Mouse (Mus musculus): Measurements from ENCODE around the gene Bzw1. TPM values are rescaled to one million over a fixed set of nuclear protein-coding genes. Genes with fewer than 3 reads are reported as not detected.

Gene Bzw1
- 46.8 and 85.4 TPM in 2 replicates for polyA plus RNA-seq (2011; ENCODE audit: insufficient read depth, insufficient read length, low replicate concordance, missing spikeins)

DNA sequence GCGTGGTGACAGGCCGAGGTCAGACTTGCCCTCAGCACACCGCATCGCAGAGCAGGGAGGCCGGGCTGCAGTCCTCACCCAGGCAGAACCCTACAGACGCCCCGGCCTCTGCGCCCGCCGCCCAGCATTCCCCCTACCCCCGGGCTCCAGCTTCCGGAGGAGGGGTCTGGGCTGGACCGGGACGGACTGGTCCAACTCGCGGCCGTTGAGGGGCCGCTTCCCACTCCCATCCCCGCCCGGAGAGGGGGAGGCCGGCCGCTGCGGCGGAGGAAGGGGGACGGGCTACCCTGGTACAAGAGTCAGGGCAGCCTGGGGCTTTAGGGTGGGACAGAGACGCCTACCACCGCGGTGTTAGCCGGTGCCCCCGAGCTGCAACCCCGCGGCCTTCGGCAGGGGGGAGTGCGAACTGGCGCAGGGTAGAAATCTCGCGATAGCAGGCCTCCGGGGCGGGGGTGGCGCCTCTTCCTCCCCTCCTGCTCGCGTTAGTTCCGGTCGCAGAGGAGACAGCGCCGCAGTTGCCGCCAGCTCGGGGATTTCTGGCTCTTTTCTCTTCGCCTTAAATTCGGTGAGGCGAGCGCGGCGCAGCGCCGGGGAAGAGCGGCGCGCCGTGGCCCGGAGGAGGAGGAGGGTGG, at the start of gene Bzw1:
TSS of gene Bzw1 (plus strand) at position 247 of the 632 bp plus-strand sequence.
- H3K27ac ChIP-seq (ENCODE audit: control insufficient read depth, insufficient read depth, low read depth, low read length, poor library complexity), result peak within 1 kb of the TSS; percentile 99
- peak within 1 kb of the TSS; percentile 98 for H3K4me3 ChIP-seq (replicated peaks; ENCODE audit: control insufficient read depth, low read depth, low read length)
- TF ChIP-seq POLR2A (IDR thresholded peaks at IDR 0.05; ENCODE audit: borderline replicate concordance, control insufficient read depth, low read depth, low read length), result peak; percentile 89
- TF ChIP-seq CTCF (IDR thresholded peaks at IDR 0.05; ENCODE audit: control insufficient read depth, insufficient read depth, low read length), result no peak
- under 1% methylated on average over 61 of the region's 61 CpGs for WGBS
- H3K4me1 ChIP-seq (ENCODE audit: control insufficient read depth, insufficient read depth, low read length), result no peaks in the 10 kb centered on the region

DNA sequence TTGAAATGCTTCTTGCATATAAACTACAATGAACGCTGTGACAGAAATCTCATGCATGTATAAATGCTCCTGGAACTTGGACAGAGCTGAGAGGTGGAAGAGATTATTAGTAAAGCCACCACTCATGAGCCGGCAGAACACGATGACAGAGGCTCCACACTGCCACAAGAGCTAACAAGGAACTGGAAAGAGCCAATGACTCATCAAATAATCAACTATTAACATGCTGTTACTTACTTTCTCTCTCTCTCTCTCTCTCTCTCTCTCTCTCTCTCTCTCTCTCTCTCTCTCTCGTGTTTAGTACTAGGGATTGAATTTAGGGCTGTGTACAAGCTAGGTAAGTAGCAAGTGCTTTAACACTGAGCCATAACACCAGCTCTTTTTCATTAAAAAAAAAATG, 48.8 kb upstream of the Bzw1 start:
- WGBS, result 23% methylated on average over 4 of the region's 4 CpGs
- Histone ChIP-seq H3K4me3 (replicated peaks; ENCODE audit: control insufficient read depth, low read depth, low read length) (no peak overlapping the region), H3K4me1 (ENCODE audit: control insufficient read depth, insufficient read depth, low read length) (no peaks in the 10 kb centered on the region; the same call in 1 of the 2 replicates), H3K27ac (ENCODE audit: control insufficient read depth, insufficient read depth, low read depth, low read length, poor library complexity) (no peak overlapping the region)
- TF ChIP-seq POLR2A (IDR thresholded peaks at IDR 0.05; ENCODE audit: borderline replicate concordance, control insufficient read depth, low read depth, low read length) (no peak), CTCF (IDR thresholded peaks at IDR 0.05; ENCODE audit: control insufficient read depth, insufficient read depth, low read length) (no peak)

- TF ChIP-seq CTCF (IDR thresholded peaks at IDR 0.05; ENCODE audit: control insufficient read depth, insufficient read depth, low read length) (no peak), POLR2A (IDR thresholded peaks at IDR 0.05; ENCODE audit: borderline replicate concordance, control insufficient read depth, low read depth, low read length) (no peak)
- WGBS, result 89% methylated on average over 5 of the region's 5 CpGs
- Histone ChIP-seq H3K4me3 (replicated peaks; ENCODE audit: control insufficient read depth, low read depth, low read length) (no peak overlapping the region), H3K4me1 (ENCODE audit: control insufficient read depth, insufficient read depth, low read length) (no peaks in the 10 kb centered on the region; the same call in 1 of the 2 replicates), H3K27ac (ENCODE audit: control insufficient read depth, insufficient read depth, low read depth, low read length, poor library complexity) (no peak overlapping the region)
Measured at GRCm38 (mm10) chr1:58344570-58344969, 48.1 kb upstream of the Bzw1 start.

GRCm38 (mm10) chr1:58346159-58346558, 46.5 kb upstream of the Bzw1 start:
- H3K27ac ChIP-seq (ENCODE audit: control insufficient read depth, insufficient read depth, low read depth, low read length, poor library complexity), result no peak overlapping the region
- WGBS, result 92% methylated on average over 14 of the region's 14 CpGs
- no peaks in the 10 kb centered on the region; the same call in 1 of the 2 replicates for H3K4me1 ChIP-seq (ENCODE audit: control insufficient read depth, insufficient read depth, low read length)
- TF ChIP-seq CTCF (IDR thresholded peaks at IDR 0.05; ENCODE audit: control insufficient read depth, insufficient read depth, low read length) (no peak), POLR2A (IDR thresholded peaks at IDR 0.05; ENCODE audit: borderline replicate concordance, control insufficient read depth, low read depth, low read length) (no peak)
- H3K4me3 ChIP-seq (replicated peaks; ENCODE audit: control insufficient read depth, low read depth, low read length), result no peak overlapping the region

DNA sequence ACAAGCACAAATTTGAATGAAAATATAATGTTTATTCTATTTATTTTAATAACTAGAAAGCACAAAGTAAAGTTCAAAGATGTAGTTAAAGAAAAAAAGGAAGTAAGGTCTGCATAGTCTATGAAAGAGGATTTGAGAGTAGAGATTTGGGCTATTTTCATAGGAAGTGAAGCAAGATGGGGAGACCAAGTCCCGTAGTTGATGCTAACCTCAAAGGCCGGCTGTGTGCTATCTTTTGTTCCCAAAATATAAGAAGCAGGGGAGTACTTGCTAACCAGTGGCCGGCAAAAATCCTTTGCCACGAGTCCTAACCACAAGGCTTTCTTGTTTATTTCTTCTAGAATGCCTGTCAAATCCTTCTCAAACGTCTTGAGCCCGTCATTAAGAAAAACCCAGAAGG, 44.0 kb upstream of the Bzw1 start:
- TF ChIP-seq POLR2A (IDR thresholded peaks at IDR 0.05; ENCODE audit: borderline replicate concordance, control insufficient read depth, low read depth, low read length) (no peak), CTCF (IDR thresholded peaks at IDR 0.05; ENCODE audit: control insufficient read depth, insufficient read depth, low read length) (no peak)
- H3K4me3 ChIP-seq (replicated peaks; ENCODE audit: control insufficient read depth, low read depth, low read length), result no peak overlapping the region
- 3% methylated on average over 6 of the region's 6 CpGs for WGBS
- H3K27ac ChIP-seq (ENCODE audit: control insufficient read depth, insufficient read depth, low read depth, low read length, poor library complexity), result no peak overlapping the region
- H3K4me1 ChIP-seq (ENCODE audit: control insufficient read depth, insufficient read depth, low read length), result no peaks in the 10 kb centered on the region; the same call in 1 of the 2 replicates

- TF ChIP-seq POLR2A (IDR thresholded peaks at IDR 0.05; ENCODE audit: borderline replicate concordance, control insufficient read depth, low read depth, low read length), result no peak
- no peak for TF ChIP-seq CTCF (IDR thresholded peaks at IDR 0.05; ENCODE audit: control insufficient read depth, insufficient read depth, low read length)
- no peak overlapping the region for H3K27ac ChIP-seq (ENCODE audit: control insufficient read depth, insufficient read depth, low read depth, low read length, poor library complexity)
- H3K4me3 ChIP-seq (replicated peaks; ENCODE audit: control insufficient read depth, low read depth, low read length), result no peak overlapping the region
- H3K4me1 ChIP-seq (ENCODE audit: control insufficient read depth, insufficient read depth, low read length), result no peaks in the 10 kb centered on the region; the same call in 1 of the 2 replicates
- WGBS, result 67% methylated on average over 4 of the region's 4 CpGs
Measured at GRCm38 (mm10) chr1:58353238-58353893, 39.3 kb upstream of the Bzw1 start.

- Histone ChIP-seq H3K4me3 (replicated peaks; ENCODE audit: control insufficient read depth, low read depth, low read length) (no peak overlapping the region), H3K4me1 (ENCODE audit: control insufficient read depth, insufficient read depth, low read length) (no peaks in the 10 kb centered on the region), H3K27ac (ENCODE audit: control insufficient read depth, insufficient read depth, low read depth, low read length, poor library complexity) (no peak overlapping the region)
- 66% methylated on average over 19 of the region's 19 CpGs for WGBS
- TF ChIP-seq CTCF (IDR thresholded peaks at IDR 0.05; ENCODE audit: control insufficient read depth, insufficient read depth, low read length) (no peak), POLR2A (IDR thresholded peaks at IDR 0.05; ENCODE audit: borderline replicate concordance, control insufficient read depth, low read depth, low read length) (no peak)
Measured at GRCm38 (mm10) chr1:58358958-58359901, 33.5 kb upstream of the Bzw1 start.

DNA sequence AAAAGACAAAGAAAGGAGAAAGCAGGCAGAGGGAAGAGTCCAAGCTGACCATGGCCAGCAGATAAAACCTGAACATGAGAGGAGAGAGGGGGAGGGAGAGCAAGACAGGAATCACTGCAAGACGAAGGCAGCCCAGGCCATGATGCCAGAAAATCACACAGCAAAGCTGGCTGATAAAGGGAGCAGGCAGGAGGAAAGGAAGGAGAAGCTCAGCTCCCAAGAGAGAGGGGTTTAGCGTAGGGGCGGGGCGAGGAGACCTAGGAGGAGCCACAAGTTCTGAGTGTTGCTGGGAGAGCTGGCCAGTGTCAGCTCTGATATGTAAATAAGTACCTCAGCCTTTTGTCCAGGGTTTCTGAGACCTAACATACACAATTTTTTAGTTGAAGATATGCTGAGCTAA, 30.4 kb upstream of the Bzw1 start:
- Histone ChIP-seq H3K4me1 (ENCODE audit: control insufficient read depth, insufficient read depth, low read length) (no peaks in the 10 kb centered on the region), H3K4me3 (replicated peaks; ENCODE audit: control insufficient read depth, low read depth, low read length) (no peak overlapping the region), H3K27ac (ENCODE audit: control insufficient read depth, insufficient read depth, low read depth, low read length, poor library complexity) (no peak overlapping the region)
- WGBS, result 81% methylated on average over 4 of the region's 4 CpGs
- no peak for TF ChIP-seq POLR2A (IDR thresholded peaks at IDR 0.05; ENCODE audit: borderline replicate concordance, control insufficient read depth, low read depth, low read length)
- TF ChIP-seq CTCF (IDR thresholded peaks at IDR 0.05; ENCODE audit: control insufficient read depth, insufficient read depth, low read length), result no peak

Measured in bone marrow, adult 2 months (tissue).